Mouse (Mus musculus): ENCODE data around the gene Nepn.
"Not testable (repeated sequence)": the region's sequence is repeated elsewhere in the genome, so short reads cannot be mapped to it uniquely, and the experiment has no call there.

Nepn gene

DNA sequence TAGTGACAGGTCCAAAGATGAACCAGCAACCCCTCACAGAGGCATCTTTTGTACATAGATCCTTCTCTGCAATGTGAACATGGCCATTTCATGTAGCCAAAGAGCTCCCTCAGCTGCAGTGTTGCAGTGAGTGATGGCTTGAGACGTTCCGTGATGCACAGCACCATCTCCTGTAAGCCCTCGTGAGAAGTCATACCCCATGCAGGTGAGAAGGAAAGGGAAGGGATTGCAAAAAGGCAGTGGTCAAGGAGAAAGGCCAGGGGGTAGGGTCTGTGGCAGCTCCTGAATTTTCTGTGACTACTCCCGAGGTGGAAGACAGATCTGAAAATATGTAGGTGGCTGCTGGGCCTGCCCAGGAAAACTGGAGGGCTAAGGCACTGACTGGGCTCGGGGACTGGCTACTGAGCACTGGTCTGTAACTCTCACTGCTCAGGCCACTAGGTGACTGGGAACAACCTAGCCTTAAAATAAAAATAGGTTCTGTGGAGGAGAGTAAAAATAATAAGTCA lies at the start of gene Nepn:
Gene Nepn (plus strand): TSS at position 51 of the 509 bp plus-strand sequence.
- no peak for DNase-seq (ENCODE audit: low spot score)

DNA sequence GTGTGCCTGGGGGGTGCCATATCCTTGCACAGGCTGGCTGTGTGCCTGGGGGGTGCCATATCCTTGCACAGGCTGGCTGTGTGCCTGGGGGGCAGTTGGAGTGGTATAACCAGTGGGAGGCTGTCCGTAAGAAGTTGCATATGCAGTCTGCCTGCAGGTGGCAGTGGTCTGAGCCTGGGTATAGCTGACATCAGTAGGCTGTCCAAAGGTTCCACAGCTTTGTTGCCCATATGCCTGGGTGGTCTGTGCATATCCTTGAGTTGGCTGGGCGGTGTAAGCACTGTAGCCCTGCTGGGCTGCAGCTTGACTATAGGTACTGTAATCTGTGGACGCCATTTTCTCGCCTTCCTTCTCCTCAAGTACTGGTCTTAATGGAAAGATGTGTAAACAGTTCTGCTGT lies 45.4 kb upstream of the Nepn start:
- DNase-seq (ENCODE audit: low spot score), result not testable (repeated sequence)

DNA sequence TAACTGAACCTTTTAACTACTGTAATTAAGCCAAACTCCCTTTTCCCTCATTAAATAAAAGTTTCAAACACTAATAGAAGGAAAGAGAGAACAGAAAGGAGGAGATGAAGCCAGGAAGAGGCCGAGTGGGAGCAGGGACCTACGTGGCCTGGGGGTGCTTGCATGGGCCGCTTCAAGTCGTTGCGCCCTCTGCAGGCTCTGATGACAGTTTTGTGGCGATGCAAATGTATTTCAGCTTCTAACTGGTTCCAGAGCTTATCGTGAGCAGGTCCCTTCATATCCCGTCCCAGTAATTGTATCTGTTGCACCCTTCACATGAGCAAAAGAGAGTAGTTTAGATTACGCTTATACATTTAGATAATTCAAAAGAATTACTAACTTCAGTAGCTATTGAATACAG lies 35.6 kb upstream of the Nepn start:
- DNase-seq (ENCODE audit: low spot score), result no peak

DNA sequence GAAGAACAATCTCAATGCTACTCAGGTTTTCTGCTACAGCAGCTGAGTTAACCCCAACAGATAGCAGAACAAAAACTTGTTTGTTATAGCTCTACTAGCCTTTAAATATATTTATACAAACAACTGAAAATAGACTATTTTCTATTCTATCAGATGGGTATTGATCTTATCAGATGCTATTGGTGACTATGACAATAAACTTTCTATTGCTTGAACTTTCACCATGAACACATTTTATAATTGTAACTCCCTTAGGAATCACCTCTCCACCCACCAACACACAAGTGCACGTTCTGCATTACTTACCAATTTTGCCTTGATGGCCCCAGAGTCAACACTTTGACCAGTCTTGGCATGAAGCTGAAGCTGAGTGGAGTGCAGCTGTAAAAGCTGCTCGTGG lies 30.3 kb upstream of the Nepn start, which contains the start of gene Gm26741:
Gene Gm26741 (plus strand): TSS at position 301 of the 400 bp plus-strand sequence.
- DNase-seq (ENCODE audit: low spot score), result no peak

DNA sequence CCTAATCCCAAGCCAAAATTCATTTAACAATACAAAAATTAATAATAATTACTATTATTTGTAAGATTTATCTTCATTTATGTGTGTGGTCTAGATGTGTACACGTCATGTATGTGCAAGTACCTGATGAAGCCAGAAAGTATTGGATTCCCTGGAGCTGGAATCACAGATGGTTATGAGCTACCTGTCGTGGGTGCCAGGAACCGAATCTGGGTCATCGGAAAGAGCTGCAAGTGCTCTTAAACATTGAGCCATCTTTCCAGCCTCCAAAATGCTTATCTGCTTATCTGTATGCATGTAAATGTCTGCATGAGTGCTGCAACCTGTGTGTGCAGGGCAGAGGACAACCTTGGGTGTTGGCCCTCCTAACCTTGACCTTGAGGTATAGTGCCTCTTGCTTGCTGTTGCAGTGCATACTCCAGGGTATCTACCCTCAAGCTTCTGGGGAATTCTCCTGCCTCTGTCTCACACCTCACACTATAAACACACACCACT lies 28.5 kb upstream of the Nepn start:
- no peak for DNase-seq (ENCODE audit: low spot score)

DNA sequence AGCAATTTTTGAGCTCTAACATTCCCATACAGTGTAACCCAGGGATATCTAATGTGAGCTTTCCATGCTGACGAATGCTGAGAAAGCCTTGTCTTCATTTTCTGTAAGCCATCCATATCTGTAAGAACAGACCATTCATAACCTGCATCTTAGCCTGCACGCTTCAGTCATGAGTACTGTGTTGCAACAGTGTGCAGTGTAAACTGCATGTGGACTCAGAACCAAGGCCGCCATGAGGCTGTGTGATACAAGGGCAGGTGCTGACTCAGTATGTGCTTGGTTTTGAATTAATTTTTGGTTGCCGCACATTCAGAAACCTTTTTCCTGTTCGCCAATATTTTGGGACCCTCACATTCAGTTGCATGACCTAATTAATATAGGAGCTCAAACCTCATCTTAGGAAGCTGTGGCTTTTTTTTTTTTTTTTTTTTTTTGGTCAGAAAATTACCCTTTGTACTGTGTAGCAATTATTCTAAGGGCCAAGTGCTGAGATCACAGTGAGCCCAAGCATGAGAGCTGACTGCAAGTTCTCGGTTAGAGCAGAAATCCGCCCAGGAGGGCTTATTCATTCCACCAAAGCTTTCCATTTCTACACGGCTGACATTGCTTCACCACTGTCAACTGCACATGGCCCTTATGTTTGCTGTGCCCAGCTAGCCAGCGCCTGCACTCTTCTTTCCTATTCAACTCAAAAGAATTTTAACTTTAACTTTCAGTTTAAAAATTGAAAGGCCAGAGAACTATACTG lies 27.7 kb upstream of the Nepn start:
- no peak for DNase-seq (ENCODE audit: low spot score)

DNA sequence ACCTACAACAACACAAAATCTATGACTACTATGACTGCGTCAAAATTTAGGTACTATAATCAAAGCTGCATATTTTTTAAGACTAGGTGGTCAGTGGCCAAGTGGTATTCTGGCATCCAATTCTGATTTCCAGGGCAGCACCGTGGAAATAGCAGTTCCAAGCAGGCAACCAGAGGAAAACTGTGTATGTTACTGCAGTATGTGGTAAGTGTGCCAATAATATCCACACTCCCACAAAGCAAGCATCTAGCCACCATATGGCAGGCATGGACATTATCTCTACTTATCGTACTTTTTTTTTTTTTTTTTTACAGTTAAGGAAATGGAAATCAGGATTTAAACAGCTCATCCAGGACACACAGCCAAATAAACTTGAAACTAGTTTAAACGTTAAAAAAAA lies 20.4 kb upstream of the Nepn start:
- no peak for DNase-seq (ENCODE audit: low spot score)

DNA sequence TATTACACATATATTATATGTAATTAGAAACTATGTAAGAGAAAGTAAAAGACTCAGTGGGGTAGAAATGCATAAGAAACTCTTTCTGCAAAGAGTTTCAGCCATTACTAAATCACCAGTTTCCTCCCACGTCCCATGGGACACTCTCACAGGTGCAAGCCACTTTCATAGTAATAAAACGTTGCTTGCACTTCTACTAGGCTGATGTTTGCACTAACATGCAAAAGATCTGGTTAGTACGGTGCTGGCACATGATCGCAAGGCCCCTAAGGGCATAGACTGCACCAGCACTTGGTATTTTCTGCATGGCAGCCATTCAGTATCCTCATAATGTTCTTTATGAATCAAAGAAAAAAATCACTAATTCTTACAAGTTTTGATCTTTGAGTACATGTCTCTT lies 14.9 kb upstream of the Nepn start:
- no peak for DNase-seq (ENCODE audit: low spot score)

DNA sequence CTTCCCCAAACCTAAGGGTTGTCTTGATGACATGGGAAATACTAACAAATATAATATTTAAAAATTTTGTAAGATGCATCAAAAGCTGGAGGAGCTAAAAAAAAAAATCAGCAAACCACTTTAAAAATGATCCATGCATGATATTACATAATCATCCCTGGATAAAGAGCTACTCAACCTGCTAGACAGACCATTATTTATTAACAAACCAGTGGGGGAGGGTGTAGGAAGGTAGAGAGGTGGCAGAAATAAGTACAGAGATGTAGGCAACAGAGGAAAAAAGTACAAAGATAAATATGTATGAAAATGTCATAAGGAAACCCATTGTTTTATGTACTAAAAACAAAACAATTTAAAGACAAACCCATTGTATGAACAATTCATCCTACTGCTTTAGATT lies 14.1 kb upstream of the Nepn start:
- no peak for DNase-seq (ENCODE audit: low spot score)

DNA sequence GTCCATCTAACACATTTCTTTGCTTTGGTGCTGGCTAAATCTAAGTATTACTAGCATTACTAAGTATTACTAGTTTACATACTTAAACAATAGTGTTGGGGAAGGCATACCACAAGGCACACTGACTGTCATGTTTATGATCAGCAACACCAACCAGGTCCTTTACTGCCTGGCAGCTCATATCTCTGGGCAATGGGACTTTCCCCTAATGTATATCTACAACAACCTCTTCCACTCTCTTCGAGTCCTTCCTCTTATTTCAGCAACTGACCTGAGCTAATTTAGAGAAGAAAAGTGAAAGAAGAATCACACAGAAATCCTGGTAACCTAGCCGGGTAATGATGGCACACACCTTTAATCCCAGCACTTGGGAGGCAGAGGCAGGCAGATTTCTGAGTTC lies 12.3 kb upstream of the Nepn start:
- DNase-seq (ENCODE audit: low spot score), result no peak

DNA sequence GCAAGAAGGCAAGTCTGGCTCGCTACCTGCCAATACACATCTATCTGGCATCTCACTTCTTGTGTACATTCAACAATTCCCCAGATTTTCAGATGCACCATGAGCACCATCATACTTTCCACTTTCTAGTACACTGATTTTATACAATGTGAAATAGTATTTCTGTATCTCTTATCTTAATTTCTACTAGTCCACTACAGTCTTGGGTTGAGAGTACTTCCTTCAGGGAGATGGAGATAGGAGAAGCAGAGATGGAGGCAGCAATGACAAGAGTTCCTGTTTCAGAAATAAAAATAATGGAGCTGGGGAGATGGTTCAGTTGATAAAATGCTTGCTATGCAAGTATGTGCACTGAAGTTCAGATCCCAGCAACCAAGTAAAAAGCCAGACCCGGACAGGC lies 11.0 kb upstream of the Nepn start:
- DNase-seq (ENCODE audit: low spot score), result no peak

DNA sequence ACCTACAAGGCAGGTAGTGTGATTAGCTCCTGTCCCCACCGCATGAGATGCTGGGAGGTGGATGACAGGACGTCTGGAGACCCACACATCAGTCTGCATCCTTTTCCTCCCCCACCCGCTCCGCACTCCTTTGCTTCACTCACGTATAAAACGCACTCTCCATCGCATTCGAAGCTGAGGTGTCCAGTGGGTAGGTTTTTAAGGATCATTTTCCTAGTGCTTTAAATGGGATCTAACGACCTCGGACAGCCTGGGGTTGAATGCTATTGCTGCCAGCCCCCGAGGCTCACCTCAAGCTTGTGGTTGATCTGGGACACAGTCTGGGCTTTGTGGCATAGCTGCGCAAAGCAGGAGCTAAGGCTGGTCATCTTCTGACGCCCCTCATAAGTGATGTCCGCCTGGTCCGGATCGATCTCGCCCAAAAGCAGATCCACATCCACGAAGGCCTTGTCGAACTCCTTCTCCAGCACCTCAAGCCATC lies 7.4 kb upstream of the Nepn start:
- DNase-seq (ENCODE audit: low spot score), result peak; percentile 37

DNA sequence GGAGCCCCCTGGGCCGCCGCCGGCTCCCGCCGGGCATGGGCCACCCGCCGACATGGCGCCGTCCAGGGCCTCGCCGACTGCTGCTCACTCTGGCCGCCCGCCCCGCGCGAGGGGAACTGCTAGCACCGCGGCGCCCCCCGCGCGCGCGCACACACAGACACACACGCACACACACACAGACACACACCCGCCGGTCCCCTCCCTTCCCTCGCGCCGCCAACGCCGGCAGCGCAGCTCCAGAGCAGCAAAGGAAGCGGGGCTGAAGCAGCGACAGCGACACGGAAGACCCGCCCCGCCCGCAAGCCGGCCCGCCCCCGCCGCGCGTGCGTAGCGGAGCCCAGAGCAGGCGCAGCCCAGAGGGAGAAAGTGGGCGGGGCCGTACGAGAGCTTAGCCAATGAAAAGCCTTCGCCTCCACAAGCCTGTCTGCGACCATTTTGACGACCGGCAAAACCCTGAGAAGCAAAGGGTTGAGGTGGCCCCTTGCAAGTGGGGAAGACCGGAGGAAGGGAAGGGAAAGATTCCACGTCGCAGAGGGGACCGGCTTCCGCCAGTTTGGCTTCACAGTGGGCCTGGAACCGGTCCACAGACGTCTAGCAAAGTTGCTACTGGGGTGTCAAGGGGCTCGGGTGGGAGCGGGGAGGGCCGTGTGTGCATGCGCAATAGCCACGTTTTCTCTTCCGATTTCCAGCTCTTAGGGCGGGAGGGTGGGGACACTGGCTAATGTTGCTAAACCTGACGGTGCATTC lies 6.8 kb upstream of the Nepn start, which contains the start of gene Gopc:
Gene Gopc (minus strand): TSS at position 280 of the 747 bp plus-strand sequence.
- DNase-seq (ENCODE audit: low spot score), result peak; percentile 98

DNA sequence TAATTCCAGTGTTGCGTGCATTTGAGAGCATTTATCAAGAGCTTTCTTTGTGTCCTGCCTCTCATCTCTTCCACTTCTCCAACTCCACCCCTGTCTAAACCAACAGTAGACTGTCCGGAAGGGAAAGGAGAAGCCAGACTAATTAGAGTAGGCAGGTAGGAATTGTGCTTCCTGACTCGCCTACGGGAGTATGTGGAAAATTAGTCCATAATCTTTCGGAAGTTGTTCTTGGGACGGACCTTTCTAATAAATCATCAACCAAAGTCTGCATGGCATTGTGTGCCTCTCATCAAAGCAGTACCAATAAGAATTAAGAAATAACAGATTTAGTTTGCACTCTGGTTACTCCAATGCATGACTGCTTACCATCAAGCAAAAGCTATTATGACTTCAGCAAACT lies 5.8 kb upstream of the Nepn start:
- no peak for DNase-seq (ENCODE audit: low spot score)

DNA sequence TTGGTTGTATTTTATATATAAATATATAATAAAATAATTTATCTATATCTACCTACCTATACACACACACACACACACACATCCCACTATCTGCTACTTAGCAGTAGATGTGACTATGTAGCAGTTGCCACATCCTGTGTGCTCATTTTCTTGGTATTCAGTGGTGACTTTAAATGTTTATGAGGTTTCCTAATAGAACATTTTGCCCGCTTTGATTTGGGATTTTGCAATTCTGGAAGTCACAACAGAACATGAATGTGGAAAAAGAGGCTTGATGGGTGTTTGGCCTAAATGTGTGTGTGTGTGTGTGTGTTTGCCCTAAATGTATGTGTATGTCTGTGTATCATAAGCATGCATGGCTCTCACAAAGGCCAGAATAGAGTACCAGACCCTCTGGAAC lies 5.2 kb upstream of the Nepn start:
- DNase-seq (ENCODE audit: low spot score), result no peak

DNA sequence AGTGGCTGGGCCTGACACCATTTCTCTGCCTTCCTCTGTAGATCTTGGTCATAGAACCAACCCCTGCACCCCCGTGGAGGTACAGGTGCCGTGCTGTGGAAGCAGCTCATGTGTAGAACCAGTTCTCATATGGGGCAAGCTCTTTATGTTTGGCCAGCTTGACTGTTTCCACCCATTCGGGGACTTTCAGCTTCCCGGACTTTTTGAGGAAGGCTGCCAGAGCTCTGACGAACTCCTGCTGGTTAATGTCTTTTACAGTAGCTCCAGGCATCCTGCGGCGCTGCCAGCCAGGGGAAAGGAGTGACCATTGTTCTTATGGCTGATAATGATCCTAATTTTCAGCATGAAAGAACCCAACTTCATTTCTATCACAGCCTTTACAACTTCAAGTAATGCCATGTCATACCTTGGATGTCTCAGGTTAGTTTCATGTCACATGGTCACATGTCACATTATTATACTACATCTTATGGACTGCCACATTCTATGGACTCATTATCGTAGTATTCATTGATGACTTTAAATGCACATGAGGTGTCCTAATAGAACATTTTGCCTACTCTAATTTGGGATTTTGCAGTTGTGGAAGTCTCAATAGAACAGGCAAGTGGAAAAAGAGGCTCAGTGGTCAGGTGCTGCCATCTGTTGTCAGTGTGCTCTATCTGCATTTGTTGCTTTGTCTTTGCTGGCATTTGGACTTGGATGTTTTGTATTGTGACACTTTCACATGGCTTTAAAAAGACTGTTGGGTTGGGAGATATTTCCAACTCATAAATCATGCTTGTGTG lies 3.8 kb upstream of the Nepn start:
- peak; percentile 46 for DNase-seq (ENCODE audit: low spot score)

DNA sequence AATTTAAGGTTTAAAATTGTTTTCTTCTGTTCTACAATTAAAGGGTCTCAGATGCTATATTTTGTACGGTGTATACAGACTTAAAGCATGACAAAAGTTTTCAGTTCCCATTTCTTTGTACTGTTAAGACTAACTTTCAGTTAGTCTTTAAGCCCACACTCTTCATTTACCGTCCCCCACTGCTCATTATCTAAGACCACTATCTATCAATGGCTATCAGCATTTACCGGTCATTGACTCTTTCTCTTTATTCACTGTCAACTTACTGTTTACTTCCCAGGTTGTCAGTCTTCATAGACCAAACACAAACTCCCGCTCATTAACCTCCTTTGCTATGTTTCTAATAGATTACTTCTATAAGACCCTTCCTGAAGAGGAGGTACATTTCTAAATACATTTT lies 1.6 kb upstream of the Nepn start:
- DNase-seq (ENCODE audit: low spot score), result no peak

DNA sequence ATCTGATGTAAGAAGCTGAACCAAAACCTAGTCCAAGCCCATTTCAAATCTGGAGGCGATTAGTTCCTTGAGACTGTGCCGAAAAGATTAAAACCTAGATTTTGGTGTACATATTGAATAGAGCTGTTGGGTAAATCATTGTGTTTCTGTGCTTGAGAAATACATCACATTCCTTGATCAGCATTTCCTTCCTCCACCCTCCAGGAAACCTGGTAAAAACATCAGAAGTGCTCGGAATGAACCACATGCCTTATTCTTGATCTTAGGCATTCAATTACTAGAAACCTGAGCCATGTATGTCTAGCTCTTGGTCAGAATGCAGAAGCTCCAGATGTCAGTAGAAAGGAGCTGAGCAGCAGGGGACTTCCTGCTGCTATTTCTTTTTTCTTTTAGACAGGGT lies 666 bp downstream of the Nepn start:
- DNase-seq (ENCODE audit: low spot score), result no peak

DNA sequence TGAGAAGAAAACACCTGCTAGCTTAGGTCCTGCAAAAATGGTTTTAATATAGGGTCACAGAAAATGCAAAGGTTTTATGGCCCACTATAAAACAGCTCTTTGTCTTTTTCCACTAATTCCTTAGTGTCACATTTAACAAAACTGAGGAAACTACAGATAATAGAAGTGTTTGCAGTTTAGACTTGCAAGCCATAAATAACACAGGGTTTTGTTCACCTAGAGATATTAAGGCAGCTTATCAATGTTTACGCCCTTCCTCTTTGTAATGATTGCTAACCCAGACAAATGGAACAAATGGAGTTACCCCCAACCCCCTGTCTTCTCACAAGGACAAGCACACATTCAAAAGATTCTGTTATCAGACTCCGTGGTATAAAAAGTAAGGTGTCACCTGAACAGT lies 2.4 kb downstream of the Nepn start:
- DNase-seq (ENCODE audit: low spot score), result no peak

DNA sequence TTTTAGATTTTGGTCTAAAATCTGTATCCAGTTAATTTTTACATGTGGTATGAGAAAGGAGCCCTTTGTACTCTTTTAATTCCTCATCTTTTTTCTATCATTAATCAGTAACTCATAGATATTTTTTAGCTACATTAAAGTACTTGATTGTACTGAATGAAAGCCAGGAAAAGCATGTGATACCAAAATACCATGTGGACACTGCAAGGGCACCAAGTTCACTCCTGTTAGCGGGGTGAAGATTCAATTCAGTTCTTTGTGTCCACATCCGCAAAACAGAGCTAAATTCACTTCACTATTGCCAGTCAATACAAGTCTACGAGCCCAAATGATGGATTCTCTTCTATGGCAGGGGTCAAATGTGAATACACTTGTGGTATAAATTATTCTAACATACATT lies 7.9 kb downstream of the Nepn start:
- no peak for DNase-seq (ENCODE audit: low spot score)

DNA sequence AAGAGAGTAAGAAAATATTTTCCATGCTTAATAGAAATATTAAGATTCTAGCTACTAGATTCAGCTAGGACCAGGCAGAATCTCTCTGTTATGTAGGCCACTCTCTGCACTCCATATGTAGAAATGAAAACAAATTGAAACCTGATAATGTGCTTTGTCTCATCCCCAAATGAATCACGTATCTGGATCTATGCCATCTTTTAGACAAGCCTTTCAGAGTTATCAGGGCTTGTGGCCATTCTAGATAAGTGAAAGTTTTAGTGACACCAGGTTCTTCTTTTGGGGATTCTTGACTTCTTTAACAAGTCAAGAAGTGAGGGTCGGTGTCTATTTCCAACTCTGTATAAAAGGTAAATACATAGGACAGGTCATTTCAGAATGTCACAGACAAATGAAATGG lies 9.9 kb downstream of the Nepn start:
- DNase-seq (ENCODE audit: low spot score), result no peak

DNA sequence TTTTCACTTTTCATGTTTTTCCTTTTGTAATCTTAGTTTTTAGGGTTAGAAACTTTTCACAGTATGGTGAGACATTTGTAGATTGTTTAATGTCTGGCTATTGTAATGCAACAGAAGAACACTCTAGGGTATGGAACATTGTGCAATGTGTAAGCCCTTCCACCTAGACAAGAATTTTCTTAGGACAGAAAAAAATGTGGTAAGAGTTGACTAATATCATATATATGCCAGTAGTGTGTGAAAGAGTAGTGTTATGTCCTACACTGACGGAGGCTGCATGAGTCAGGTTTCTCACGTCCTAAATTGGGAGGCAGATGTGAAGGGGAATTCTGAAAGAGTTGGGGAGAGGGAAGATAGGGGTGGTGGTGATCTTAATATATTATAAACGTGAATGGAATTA lies 10.9 kb downstream of the Nepn start:
- no peak for DNase-seq (ENCODE audit: low spot score)
